Mouse (Mus musculus) 3134 (cell line): Measurements from ENCODE around the gene H2-Eb2.

ENCODE experiments used
- DNase-seq: peaks from one replicate; pipeline ENCODE4 v3.0.0-alpha.2; 2011; ENCODE audit warnings: low spot score; ENCODE audit not compliant: insufficient read length; ENCODE audit errors: extremely low read depth

H2-Eb2 gene

GRCm38 (mm10) chr17:34349429-34349828 is 24.0 kb downstream of the H2-Eb2 start:
- DNase-seq = no peak

GRCm38 (mm10) chr17:34354539-34354938 is 29.1 kb downstream of the H2-Eb2 start, which contains the start of gene Btnl2:
Btnl2 (plus strand) TSS chr17:34354822.
- DNase-seq = no peak

- no peak for DNase-seq
These were observed 29.5 kb downstream of the H2-Eb2 start for GRCm38 (mm10) chr17:34354940-34355339.

- DNase-seq = no peak
These were observed 37.6 kb downstream of the H2-Eb2 start for GRCm38 (mm10) chr17:34362954-34363546.

- DNase-seq = no peak
These were observed 38.3 kb downstream of the H2-Eb2 start for GRCm38 (mm10) chr17:34363676-34364310.

- no peak for DNase-seq
These were observed 39.6 kb downstream of the H2-Eb2 start for GRCm38 (mm10) chr17:34365031-34365430.

GRCm38 (mm10) chr17:34370563-34370962 is 45.1 kb downstream of the H2-Eb2 start:
- no peak for DNase-seq

- DNase-seq = no peak
These were observed 47.7 kb downstream of the H2-Eb2 start for GRCm38 (mm10) chr17:34373055-34373709.

- DNase-seq = no peak
These were observed 51.4 kb downstream of the H2-Eb2 start, which contains the start of gene Btnl1 for GRCm38 (mm10) chr17:34376847-34377246. Btnl1 (plus strand) TSS chr17:34377132.

GRCm38 (mm10) chr17:34377450-34378209 is 52.2 kb downstream of the H2-Eb2 start:
- DNase-seq = no peak

GRCm38 (mm10) chr17:34378716-34379115 is 53.3 kb downstream of the H2-Eb2 start:
- no peak for DNase-seq

- DNase-seq = no peak
These were observed 54.0 kb downstream of the H2-Eb2 start for GRCm38 (mm10) chr17:34379451-34379850.

GRCm38 (mm10) chr17:34381876-34382275 is 56.4 kb downstream of the H2-Eb2 start:
- no peak for DNase-seq

GRCm38 (mm10) chr17:34383212-34383611 is 57.7 kb downstream of the H2-Eb2 start:
- no peak for DNase-seq

GRCm38 (mm10) chr17:34384699-34385098 is 59.2 kb downstream of the H2-Eb2 start:
- DNase-seq = no peak

- no peak for DNase-seq
These were observed 61.2 kb downstream of the H2-Eb2 start for GRCm38 (mm10) chr17:34386656-34387055.

- no peak for DNase-seq
These were observed 63.0 kb downstream of the H2-Eb2 start for GRCm38 (mm10) chr17:34388513-34388912.
